Mouse (Mus musculus) heart, adult 2 months (tissue): ENCODE results near the gene Zfp445.

ENCODE experiments used
- CTCF ChIP-seq: fragments of 200-600 bp; IDR thresholded peaks from 2 replicates; pipeline ENCODE4 v1.8.1; 2022; ENCODE audit warnings: antibody characterized with exemption, mild to moderate bottlenecking, moderate library complexity
- EP300 ChIP-seq: fragments of 200-500 bp; IDR thresholded peaks from 2 replicates; pipeline ENCODE4 v1.6.1; 2011; ENCODE audit warnings: low read depth, low read length, control low read depth; ENCODE audit not compliant: insufficient read depth
- POLR2A ChIP-seq: fragments of 200-500 bp; IDR thresholded peaks from 2 replicates; pipeline ENCODE4 v1.6.1; 2011; ENCODE audit warnings: mild to moderate bottlenecking, low read depth, low read length, control low read depth; ENCODE audit not compliant: insufficient read depth

DNA sequence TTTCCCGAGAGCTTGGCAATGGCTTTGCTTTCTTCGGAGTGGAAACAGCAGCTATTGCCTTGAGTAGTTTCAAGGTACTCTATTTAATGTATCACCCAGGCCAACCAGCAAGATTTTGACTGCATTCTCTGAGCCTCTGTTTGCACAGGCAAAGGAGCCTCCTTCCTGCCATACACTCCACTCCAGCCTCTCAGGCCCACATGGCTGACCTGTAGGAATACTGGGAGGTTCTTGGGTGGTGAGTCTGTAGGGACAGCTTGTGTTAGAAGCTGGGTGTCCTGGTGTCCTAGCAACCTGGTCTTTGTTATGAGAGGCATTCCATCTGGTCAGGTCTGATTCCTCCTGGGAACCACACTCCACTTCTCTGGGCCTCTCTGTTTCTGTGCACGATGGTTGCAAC, 22.0 kb downstream of the Zfp445 start, which contains the start of gene Gm35549:
- TF ChIP-seq CTCF (no peak), POLR2A (no peak), EP300 (no peak)
